Mouse (Mus musculus): ENCODE results near the gene Ston1.

DNA sequence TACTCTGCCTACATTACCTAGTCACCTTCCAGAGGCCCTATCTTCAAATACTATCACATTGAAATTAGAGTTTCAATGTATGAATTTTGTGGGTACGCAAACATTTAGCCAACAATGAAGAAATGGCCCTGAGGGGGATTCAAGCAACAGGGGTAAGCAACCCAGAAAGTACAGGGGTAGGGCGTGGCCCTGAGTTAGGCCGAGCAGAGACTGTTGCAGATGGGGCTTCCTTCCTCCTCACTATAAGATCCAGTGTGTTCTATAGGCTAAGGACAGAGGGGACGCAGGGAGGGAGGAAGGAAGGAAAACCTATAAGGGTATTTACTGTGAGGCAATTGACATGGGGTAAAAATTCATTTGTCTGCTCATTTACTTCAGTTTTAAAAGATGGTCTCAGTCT lies 26.9 kb downstream of the Ston1 start:
- TF ChIP-seq CTCF (IDR thresholded peaks at IDR 0.05; ENCODE audit: insufficient read depth, low read length) (no peak), POLR2A (IDR thresholded peaks at IDR 0.05; ENCODE audit: borderline replicate concordance, extremely low read depth, low read depth, low read length) (no peak)

Measured in lung, adult 2 months (tissue).